In genomic region chr13:46735219-46735807, GRCm38 (mm10) we compare ENCODE assay signal across 8 mouse cellular contexts. TPM values are rescaled to one million over a fixed set of nuclear protein-coding genes. Genes with fewer than 3 reads are reported as not detected.
DNase-seq lines count a peak whose midpoint lies in the region; ATAC-seq and TF ChIP-seq lines count a peak whose summit lies in the region.

No protein-coding gene starts in this region.

- TF ChIP-seq EP300 in MEL (IDR thresholded peaks at IDR 0.05; ENCODE audit: low read depth in 1 of 2, low read length in 2 of 2) = no peak
- no peak for TF ChIP-seq EP300 in heart, postnatal 0 days (IDR thresholded peaks at IDR 0.05; ENCODE audit: low read depth)

- peak overlapping the region; percentile 63 for H3K4me3 ChIP-seq in heart, embryonic 10.5 days
- peak overlapping the region; percentile 65 for H3K4me3 ChIP-seq in MEL (ENCODE audit: control insufficient read depth in 1 of 2, insufficient read depth in 1 of 2, low read depth in 2 of 2, low read length in 2 of 2)
- peak overlapping the region; percentile 67 for H3K4me3 ChIP-seq in heart, postnatal 0 days (ENCODE audit: low read depth, low read length)
- H3K4me3 ChIP-seq in megakaryocyte, embryonic 14.5 days (replicated peaks) = peak overlapping the region; percentile 95

- peak overlapping the region; percentile 71 for H3K9ac ChIP-seq in MEL (ENCODE audit: control insufficient read depth, low read depth, low read length, poor library complexity, severe bottlenecking)
- peak overlapping the region; percentile 70 for H3K9ac ChIP-seq in heart, postnatal 0 days (replicated peaks; ENCODE audit: low read depth, low read length)

- 38% methylated on average over 11 of the region's 11 CpGs for WGBS in heart, embryonic 10.5 days
- 32% methylated on average over 11 of the region's 11 CpGs for WGBS in heart, postnatal 0 days

- H3K4me1 ChIP-seq in heart, embryonic 10.5 days = peaks cover 11% of the 10 kb centered on the region
- peaks cover 3 to 9% of the 10 kb centered on the region in 2 experiments; a peak in 3 of 4 replicates for H3K4me1 ChIP-seq in MEL (ENCODE audit: control insufficient read depth in 1 of 2, insufficient read depth in 2 of 2, low read length in 2 of 2)
- H3K4me1 ChIP-seq in heart, postnatal 0 days (ENCODE audit: control insufficient read depth, insufficient read depth) = no peaks in the 10 kb centered on the region
- H3K4me1 ChIP-seq in megakaryocyte, embryonic 14.5 days = peaks cover 40% of the 10 kb centered on the region

- DNase-seq in heart, embryonic 10.5 days (ENCODE audit: low spot score) = no peak
- DNase-seq in heart, postnatal 36 days = no peak
- DNase-seq in MEL (ENCODE audit: low read depth, low spot score) = peak; percentile 74
- no peak for DNase-seq in heart, postnatal 0 days (ENCODE audit: low spot score)
- no peak for DNase-seq in right cerebral cortex, postnatal 4 days
- DNase-seq in right cerebral cortex, postnatal 10 days (ENCODE audit: low spot score in 2 of 2) = no peak
- DNase-seq in left cerebral cortex, postnatal 25 days (ENCODE audit: low spot score in 2 of 2) = no peak

- H3K4me2 ChIP-seq in heart, postnatal 0 days (ENCODE audit: low read depth, low read length) = peak overlapping the region; percentile 94

- no peaks in the 10 kb centered on the region for H3K27me3 ChIP-seq in heart, embryonic 10.5 days (ENCODE audit: insufficient read depth, poor library complexity, severe bottlenecking)
- no peaks in the 10 kb centered on the region for H3K27me3 ChIP-seq in MEL (ENCODE audit: control insufficient read depth in 1 of 2, insufficient read depth in 2 of 2, low read length in 2 of 2)
- H3K27me3 ChIP-seq in heart, postnatal 0 days (ENCODE audit: control insufficient read depth, insufficient read depth, low read length) = no peaks in the 10 kb centered on the region
- no peaks in the 10 kb centered on the region for H3K27me3 ChIP-seq in megakaryocyte, embryonic 14.5 days (replicated peaks)

- TF ChIP-seq POLR2A in MEL (IDR thresholded peaks at IDR 0.05; ENCODE audit: control insufficient read depth in 1 of 2, insufficient read depth in 1 of 2, low read depth in 1 of 2, low read length in 2 of 2, poor library complexity in 1 of 2) = no peak

- H3K27ac ChIP-seq in heart, embryonic 10.5 days = peak overlapping the region; percentile 83
- peak overlapping the region; percentile 63 for H3K27ac ChIP-seq in MEL (ENCODE audit: control insufficient read depth, low read depth, low read length)
- H3K27ac ChIP-seq in heart, postnatal 0 days (ENCODE audit: low read depth) = peak overlapping the region; percentile 74

- TF ChIP-seq CTCF in MEL (IDR thresholded peaks at IDR 0.05 in 2 of 3, conservative IDR thresholded peaks at IDR 0.05 in 1 of 3; ENCODE audit: control insufficient read depth in 1 of 3, insufficient read depth in 1 of 3, low read depth in 2 of 3, low read length in 3 of 3, poor library complexity in 1 of 3, severe bottlenecking in 1 of 3) = no peak
- TF ChIP-seq CTCF in heart, postnatal 0 days (IDR thresholded peaks at IDR 0.05; ENCODE audit: low read depth) = no peak

- no peaks in the 10 kb centered on the region for H3K9me3 ChIP-seq in heart, embryonic 10.5 days
- H3K9me3 ChIP-seq in MEL (replicated peaks; ENCODE audit: insufficient read depth, low read length) = no peaks in the 10 kb centered on the region
- no peaks in the 10 kb centered on the region for H3K9me3 ChIP-seq in heart, postnatal 0 days (replicated peaks; ENCODE audit: control insufficient read depth, low read length)
- no peaks in the 10 kb centered on the region for H3K9me3 ChIP-seq in megakaryocyte, embryonic 14.5 days

- H3K36me3 ChIP-seq in heart, embryonic 10.5 days = no peaks in the 10 kb centered on the region
- peaks cover 0 to 3% of the 10 kb centered on the region in 2 experiments; a peak in 1 of 4 replicates for H3K36me3 ChIP-seq in MEL (ENCODE audit: control insufficient read depth in 1 of 2, insufficient read depth in 2 of 2, low read length in 2 of 2)
- no peaks in the 10 kb centered on the region for H3K36me3 ChIP-seq in heart, postnatal 0 days (replicated peaks; ENCODE audit: control insufficient read depth, insufficient read depth, low read length)
- no peaks in the 10 kb centered on the region for H3K36me3 ChIP-seq in megakaryocyte, embryonic 14.5 days (replicated peaks; ENCODE audit: low read length)

- no peak for TF ChIP-seq RAD21 in MEL (IDR thresholded peaks at IDR 0.05; ENCODE audit: low read depth, low read length)

- ATAC-seq in heart, postnatal 0 days (ENCODE audit: insufficient read depth, low read depth) = no peak

- no peaks in the 10 kb centered on the region; the same call in 1 of the 2 replicates for H3K79me2 ChIP-seq in MEL (ENCODE audit: control insufficient read depth, insufficient read depth, low read length, poor library complexity)

- intact Hi-C loops in heart, postnatal 36 days (cut with DNase I) = loop anchor here (10.0 kb wide), 1 partner anchor 189 kb away; the partner anchor contains the start of gene Kif13a
- intact Hi-C loops in left cerebral cortex, postnatal 25 days (cut with DNase I) = no loop called here

TF ChIP-seq in MEL, 35 proteins besides CTCF, POLR2A, EP300 and RAD21:
- TF ChIP-seq JUND (IDR thresholded peaks at IDR 0.05; ENCODE audit: low read depth, low read length) (0 out of 2 replicates have a peak, but pooled peaks have one; percentile 28), ZNF384 (IDR thresholded peaks at IDR 0.05; ENCODE audit: low read depth, low read length) (no peak), USF1 (IDR thresholded peaks at IDR 0.05; ENCODE audit: low read depth, low read length) (peak; percentile 71), ETS1 (IDR thresholded peaks at IDR 0.05; ENCODE audit: low read depth, low read length) (no peak), USF2 (IDR thresholded peaks at IDR 0.05; ENCODE audit: borderline replicate concordance in 1 of 2, insufficient read depth in 1 of 2, low read depth in 1 of 2, low read length in 2 of 2) (no peak), E2F4 (IDR thresholded peaks at IDR 0.05; ENCODE audit: borderline replicate concordance, low read depth, low read length) (0 out of 2 replicates have a peak, but pooled peaks have one; percentile 34), UBTF (IDR thresholded peaks at IDR 0.05; ENCODE audit: borderline replicate concordance, insufficient read depth, low read depth, low read length) (no peak), POLR2AphosphoS2 (IDR thresholded peaks at IDR 0.05; ENCODE audit: low read length) (no peak), MAFK (IDR thresholded peaks at IDR 0.05; ENCODE audit: borderline replicate concordance, low read depth, low read length) (no peak), HCFC1 (IDR thresholded peaks at IDR 0.05; ENCODE audit: low read depth, low read length) (no peak), GABPA (IDR thresholded peaks at IDR 0.05; ENCODE audit: low read depth, low read length) (0 out of 2 replicates have a peak, but pooled peaks have one; percentile 19), ZMIZ1 (IDR thresholded peaks at IDR 0.05; ENCODE audit: low read depth, low read length) (0 out of 2 replicates have a peak, but pooled peaks have one; percentile 21), BHLHE40 (IDR thresholded peaks at IDR 0.05; ENCODE audit: borderline replicate concordance, low read depth, low read length) (peak; percentile 71), NRF1 (IDR thresholded peaks at IDR 0.05; ENCODE audit: insufficient read depth, low read depth, low read length, poor library complexity, severe bottlenecking) (no peak), MAX (IDR thresholded peaks at IDR 0.05; ENCODE audit: low read length) (peak; percentile 76), MYC (IDR thresholded peaks at IDR 0.05; ENCODE audit: low read depth, low read length) (0 out of 2 replicates have a peak, but pooled peaks have one; percentile 21)

RNA-seq across cellular contexts. Expression of gene Nup153, which starts 7.6 kb away (rescaled TPM):
- 20.0 and 31.0 TPM in 2 replicates for polyA plus RNA-seq in heart, embryonic 10.5 days (2016; fragmentation: Nextera tagmentation; extraction: Ambion mirVana)
- total RNA-seq in heart, postnatal 36 days (2021) = 10 to 100 TPM; 29.0 to 41.1 TPM
- total RNA-seq in MEL (2012; rRNA removed) = 64.6 and 66.1 TPM in 2 replicates
- 100 to 1,000 TPM in 1 of 2 experiments, 10 to 100 TPM in 1; 82.8 to 221 TPM for polyA plus RNA-seq in MEL (2012; ENCODE audit: insufficient read depth in 1 of 2, insufficient read length in 2 of 2, low read depth in 1 of 2, low replicate concordance in 2 of 2, missing spikeins in 1 of 2)
- total RNA-seq in heart, postnatal 0 days (2014; rRNA removed; ENCODE audit: low replicate concordance) = 24.7 and 26.6 TPM in 2 replicates
- polyA plus RNA-seq in heart, postnatal 0 days (2015; fragmentation: Nextera tagmentation; extraction: Ambion mirVana) = 5.3 and 5.7 TPM in 2 replicates
- polyA plus RNA-seq in megakaryocyte, embryonic 14.5 days (2012; ENCODE audit: insufficient read depth, low replicate concordance) = 0.53 and 2.4 TPM in 2 replicates
- total RNA-seq in left cerebral cortex, postnatal 25 days (2021) = 10 to 100 TPM; 52.0 to 57.7 TPM
